Mouse (Mus musculus): ENCODE measurements at regions not wholly inside any gene's neighbourhood (a gene's known extent, or its start where the extent isn't known, plus 50 kb on each side); places are given as distances from the start of the nearest gene placed in this dataset.
A peak's percentile ranks its signal among the peaks of the same experiment; 100 is the strongest.
"Not testable (repeated sequence)": the region's sequence is repeated elsewhere in the genome, so short reads cannot be mapped to it uniquely, and the experiment has no call there.

GRCm38 (mm10) chr12:93754505-93754904 lies 1905.5 kb upstream of the Sel1l start:
- WGBS: 86% methylated on average over 4 of the region's 4 CpGs
- not testable (repeated sequence) for H3K9me3 ChIP-seq (replicated peaks; ENCODE audit: control insufficient read depth, low read length)

GRCm38 (mm10) chr12:93748300-93748847 lies 1899.4 kb upstream of the Sel1l start:
- Histone ChIP-seq H3K36me3 (ENCODE audit: control insufficient read depth, insufficient read depth, low read length) (no peaks in the 10 kb centered on the region), H3K9ac (ENCODE audit: low read length) (no peak overlapping the region), H3K27me3 (replicated peaks; ENCODE audit: control insufficient read depth, insufficient read depth, low read length) (no peaks in the 10 kb centered on the region), H3K4me2 (ENCODE audit: low read length) (no peak overlapping the region), H3K9me3 (replicated peaks; ENCODE audit: control insufficient read depth, low read length) (no peaks in the 10 kb centered on the region), H3K4me1 (ENCODE audit: control insufficient read depth, insufficient read depth, low read length) (no peaks in the 10 kb centered on the region), H3K4me3 (ENCODE audit: low read depth, low read length) (no peak overlapping the region), H3K27ac (ENCODE audit: low read depth, low read length) (no peak overlapping the region)
- DNase-seq (ENCODE audit: low spot score) (no peak), ATAC-seq (no peak)
- WGBS: 89% methylated on average over 4 of the region's 4 CpGs

More at GRCm38 (mm10) chr12:93754505-93754904, 1905.5 kb upstream of the Sel1l start:
- not testable (repeated sequence) for ATAC-seq; H3K9ac ChIP-seq (ENCODE audit: low read length); H3K27me3 ChIP-seq (replicated peaks; ENCODE audit: control insufficient read depth, insufficient read depth, low read length); H3K4me1 ChIP-seq (ENCODE audit: control insufficient read depth, insufficient read depth, low read length); H3K36me3 ChIP-seq (ENCODE audit: control insufficient read depth, insufficient read depth, low read length); DNase-seq (ENCODE audit: low spot score); H3K4me3 ChIP-seq (ENCODE audit: low read depth, low read length); H3K4me2 ChIP-seq (ENCODE audit: low read length); H3K27ac ChIP-seq (ENCODE audit: low read depth, low read length)

- DNase-seq (ENCODE audit: low spot score): peak; percentile 57
- no peaks in the 10 kb centered on the region for H3K27me3 ChIP-seq (replicated peaks; ENCODE audit: control insufficient read depth, insufficient read depth, low read length)
- H3K9ac ChIP-seq (ENCODE audit: low read length): no peak overlapping the region
- no peaks in the 10 kb centered on the region for H3K4me1 ChIP-seq (ENCODE audit: control insufficient read depth, insufficient read depth, low read length)
- H3K4me2 ChIP-seq (ENCODE audit: low read length): no peak overlapping the region
- H3K4me3 ChIP-seq (ENCODE audit: low read depth, low read length): no peak overlapping the region
- 45% methylated on average over 2 of the region's 2 CpGs for WGBS
- ATAC-seq: peak; percentile 76
- H3K9me3 ChIP-seq (replicated peaks; ENCODE audit: control insufficient read depth, low read length): no peaks in the 10 kb centered on the region
- no peak overlapping the region for H3K27ac ChIP-seq (ENCODE audit: low read depth, low read length)
- H3K36me3 ChIP-seq (ENCODE audit: control insufficient read depth, insufficient read depth, low read length): no peaks in the 10 kb centered on the region
These were observed 1869.9 kb upstream of the Sel1l start for GRCm38 (mm10) chr12:93718704-93719497.

- H3K27me3 ChIP-seq (replicated peaks; ENCODE audit: control insufficient read depth, insufficient read depth, low read length): no peaks in the 10 kb centered on the region
These were observed 1857.0 kb upstream of the Sel1l start for GRCm38 (mm10) chr12:93705956-93706355.

GRCm38 (mm10) chr12:93687196-93687595 lies 1838.2 kb upstream of the Sel1l start:
- H3K9me3 ChIP-seq (replicated peaks; ENCODE audit: control insufficient read depth, low read length): no peaks in the 10 kb centered on the region
- DNase-seq (ENCODE audit: low spot score) (peak; percentile 4), ATAC-seq (no peak)
- H3K4me3 ChIP-seq (ENCODE audit: low read depth, low read length): no peak overlapping the region
- H3K27ac ChIP-seq (ENCODE audit: low read depth, low read length): no peak overlapping the region
- no peaks in the 10 kb centered on the region for H3K4me1 ChIP-seq (ENCODE audit: control insufficient read depth, insufficient read depth, low read length)
- H3K9ac ChIP-seq (ENCODE audit: low read length): no peak overlapping the region
- no peak overlapping the region for H3K4me2 ChIP-seq (ENCODE audit: low read length)
- 23% methylated on average over 2 of the region's 2 CpGs for WGBS
- no peaks in the 10 kb centered on the region for H3K27me3 ChIP-seq (replicated peaks; ENCODE audit: control insufficient read depth, insufficient read depth, low read length)
- H3K36me3 ChIP-seq (ENCODE audit: control insufficient read depth, insufficient read depth, low read length): no peaks in the 10 kb centered on the region

More at GRCm38 (mm10) chr12:93705956-93706355, 1857.0 kb upstream of the Sel1l start:
- no peak overlapping the region for H3K9ac ChIP-seq (ENCODE audit: low read length)
- no peak for ATAC-seq
- no peaks in the 10 kb centered on the region for H3K9me3 ChIP-seq (replicated peaks; ENCODE audit: control insufficient read depth, low read length)
- H3K4me2 ChIP-seq (ENCODE audit: low read length): no peak overlapping the region
- H3K27ac ChIP-seq (ENCODE audit: low read depth, low read length): no peak overlapping the region
- no peak for DNase-seq (ENCODE audit: low spot score)
- H3K36me3 ChIP-seq (ENCODE audit: control insufficient read depth, insufficient read depth, low read length): no peaks in the 10 kb centered on the region
- 74% methylated on average over 1 of the region's 1 CpGs for WGBS
- no peaks in the 10 kb centered on the region for H3K4me1 ChIP-seq (ENCODE audit: control insufficient read depth, insufficient read depth, low read length)
- H3K4me3 ChIP-seq (ENCODE audit: low read depth, low read length): no peak overlapping the region

- Histone ChIP-seq H3K9ac (ENCODE audit: low read length) (no peak overlapping the region), H3K36me3 (ENCODE audit: control insufficient read depth, insufficient read depth, low read length) (no peaks in the 10 kb centered on the region), H3K4me2 (ENCODE audit: low read length) (no peak overlapping the region), H3K9me3 (replicated peaks; ENCODE audit: control insufficient read depth, low read length) (no peaks in the 10 kb centered on the region), H3K4me1 (ENCODE audit: control insufficient read depth, insufficient read depth, low read length) (no peaks in the 10 kb centered on the region), H3K4me3 (ENCODE audit: low read depth, low read length) (no peak overlapping the region), H3K27me3 (replicated peaks; ENCODE audit: control insufficient read depth, insufficient read depth, low read length) (no peaks in the 10 kb centered on the region), H3K27ac (ENCODE audit: low read depth, low read length) (no peak overlapping the region)
- DNase-seq (ENCODE audit: low spot score) (no peak), ATAC-seq (no peak)
- WGBS: 88% methylated on average over 1 of the region's 1 CpGs
These were observed 1835.4 kb upstream of the Sel1l start for GRCm38 (mm10) chr12:93684385-93684784.

GRCm38 (mm10) chr12:93677478-93677877 lies 1828.5 kb upstream of the Sel1l start:
- Histone ChIP-seq H3K36me3 (ENCODE audit: control insufficient read depth, insufficient read depth, low read length) (no peaks in the 10 kb centered on the region), H3K27me3 (replicated peaks; ENCODE audit: control insufficient read depth, insufficient read depth, low read length) (no peaks in the 10 kb centered on the region), H3K4me3 (ENCODE audit: low read depth, low read length) (no peak overlapping the region), H3K4me2 (ENCODE audit: low read length) (no peak overlapping the region), H3K27ac (ENCODE audit: low read depth, low read length) (no peak overlapping the region), H3K9ac (ENCODE audit: low read length) (no peak overlapping the region), H3K9me3 (replicated peaks; ENCODE audit: control insufficient read depth, low read length) (no peaks in the 10 kb centered on the region), H3K4me1 (ENCODE audit: control insufficient read depth, insufficient read depth, low read length) (no peaks in the 10 kb centered on the region)
- ATAC-seq (no peak), DNase-seq (ENCODE audit: low spot score) (no peak)
- 86% methylated on average over 1 of the region's 1 CpGs for WGBS

GRCm38 (mm10) chr12:93675032-93675431 lies 1826.1 kb upstream of the Sel1l start:
- H3K4me3 ChIP-seq (ENCODE audit: low read depth, low read length): no peak overlapping the region
- DNase-seq (ENCODE audit: low spot score): no peak
- H3K9me3 ChIP-seq (replicated peaks; ENCODE audit: control insufficient read depth, low read length): no peaks in the 10 kb centered on the region
- H3K27ac ChIP-seq (ENCODE audit: low read depth, low read length): no peak overlapping the region
- H3K4me1 ChIP-seq (ENCODE audit: control insufficient read depth, insufficient read depth, low read length): no peaks in the 10 kb centered on the region
- no peaks in the 10 kb centered on the region for H3K36me3 ChIP-seq (ENCODE audit: control insufficient read depth, insufficient read depth, low read length)
- H3K27me3 ChIP-seq (replicated peaks; ENCODE audit: control insufficient read depth, insufficient read depth, low read length): no peaks in the 10 kb centered on the region
- H3K9ac ChIP-seq (ENCODE audit: low read length): no peak overlapping the region
- ATAC-seq: no peak
- no peak overlapping the region for H3K4me2 ChIP-seq (ENCODE audit: low read length)

GRCm38 (mm10) chr12:93669211-93669610 lies 1820.3 kb upstream of the Sel1l start:
- Histone ChIP-seq H3K27ac (ENCODE audit: low read depth, low read length) (no peak overlapping the region), H3K36me3 (ENCODE audit: control insufficient read depth, insufficient read depth, low read length) (no peaks in the 10 kb centered on the region), H3K4me2 (ENCODE audit: low read length) (no peak overlapping the region), H3K9ac (ENCODE audit: low read length) (no peak overlapping the region), H3K4me3 (ENCODE audit: low read depth, low read length) (no peak overlapping the region), H3K4me1 (ENCODE audit: control insufficient read depth, insufficient read depth, low read length) (no peaks in the 10 kb centered on the region), H3K27me3 (replicated peaks; ENCODE audit: control insufficient read depth, insufficient read depth, low read length) (no peaks in the 10 kb centered on the region), H3K9me3 (replicated peaks; ENCODE audit: control insufficient read depth, low read length) (no peaks in the 10 kb centered on the region)
- 67% methylated on average over 2 of the region's 2 CpGs for WGBS
- DNase-seq (ENCODE audit: low spot score) (no peak), ATAC-seq (no peak)

Data from forebrain, embryonic 14.5 days (tissue).